ENCODE assay signal across 27 mouse cellular contexts in genomic region chr9:45660191-45660590, GRCm38 (mm10).
DNase-seq lines count a peak whose midpoint lies in the region; ATAC-seq and TF ChIP-seq lines count a peak whose summit lies in the region.
"Had no signal": no experiment of that assay in that cellular context is flagged by ENCODE, and none has a peak within 500 bp of the region (broad histone marks: within the 10 kb centered on the region; RNA-seq: fewer than 3 reads in every experiment).

No protein-coding gene starts in this region.

- DNase-seq in forebrain, embryonic 11.5 days (ENCODE audit: low spot score) = no peak
- DNase-seq in kidney, postnatal 0 days (ENCODE audit: low spot score) = peak; percentile 14
- DNase-seq in cerebellum, adult 9-11 months = no peak
- no peak for DNase-seq in cerebellum, postnatal 10 days
- DNase-seq: adrenal gland, postnatal 10 days; B cell, adult 2 months; cerebellum, adult 8-10 months; embryo, embryonic 11 days; gastrocnemius, postnatal 14 days; heart, postnatal 36 days; kidney, adult 18-20 months; kidney, postnatal 10 days; layer of hippocampus, postnatal 36 days; left cerebral cortex, postnatal 4 days; liver, postnatal 0 days; midbrain, embryonic 14.5 days; right cerebral cortex, postnatal 4 days; thymus, adult 18-20 months; thymus, postnatal 25 days had no signal

- H3K9ac ChIP-seq in forebrain, embryonic 13.5 days = no peak overlapping the region
- no peak overlapping the region for H3K9ac ChIP-seq in forebrain, embryonic 11.5 days (ENCODE audit: low read length)
- no peak overlapping the region for H3K9ac ChIP-seq in kidney, postnatal 0 days (ENCODE audit: low read depth, low read length)
- H3K9ac ChIP-seq in kidney, embryonic 15.5 days = no peak overlapping the region
- no peak overlapping the region for H3K9ac ChIP-seq in midbrain, embryonic 13.5 days (replicated peaks)
- H3K9ac ChIP-seq in midbrain, embryonic 15.5 days = no peak overlapping the region
- H3K9ac ChIP-seq: embryonic facial prominence, embryonic 12.5 days; hindbrain, embryonic 15.5 days; liver, embryonic 12.5 days; liver, postnatal 0 days had no signal

- H3K27me3 ChIP-seq in forebrain, embryonic 13.5 days = no peaks in the 10 kb centered on the region
- H3K27me3 ChIP-seq in forebrain, embryonic 11.5 days (ENCODE audit: control insufficient read depth, insufficient read depth, low read length) = no peaks in the 10 kb centered on the region
- H3K27me3 ChIP-seq in kidney, postnatal 0 days (ENCODE audit: insufficient read depth, low read length) = no peaks in the 10 kb centered on the region
- no peaks in the 10 kb centered on the region for H3K27me3 ChIP-seq in kidney, embryonic 15.5 days
- no peaks in the 10 kb centered on the region for H3K27me3 ChIP-seq in midbrain, embryonic 13.5 days
- H3K27me3 ChIP-seq in midbrain, embryonic 15.5 days (replicated peaks) = no peaks in the 10 kb centered on the region
- H3K27me3 ChIP-seq: embryonic facial prominence, embryonic 12.5 days; hindbrain, embryonic 15.5 days had no signal

- H3K4me3 ChIP-seq in forebrain, embryonic 13.5 days = no peak overlapping the region
- H3K4me3 ChIP-seq in forebrain, embryonic 11.5 days (ENCODE audit: low read depth, low read length) = no peak overlapping the region
- H3K4me3 ChIP-seq in kidney, postnatal 0 days (replicated peaks; ENCODE audit: low read depth, low read length) = no peak overlapping the region
- no peak overlapping the region for H3K4me3 ChIP-seq in kidney, embryonic 15.5 days (replicated peaks)
- H3K4me3 ChIP-seq in midbrain, embryonic 13.5 days (replicated peaks) = no peak overlapping the region
- no peak overlapping the region for H3K4me3 ChIP-seq in midbrain, embryonic 15.5 days
- H3K4me3 ChIP-seq: embryonic facial prominence, embryonic 12.5 days; hindbrain, embryonic 15.5 days; liver, embryonic 12.5 days had no signal

- H3K9me3 ChIP-seq in forebrain, embryonic 13.5 days (replicated peaks) = no peaks in the 10 kb centered on the region; the same call in 1 of the 2 replicates
- no peaks in the 10 kb centered on the region for H3K9me3 ChIP-seq in forebrain, embryonic 11.5 days (ENCODE audit: control insufficient read depth, low read length)
- no peaks in the 10 kb centered on the region for H3K9me3 ChIP-seq in kidney, postnatal 0 days (replicated peaks; ENCODE audit: low read length)
- no peaks in the 10 kb centered on the region for H3K9me3 ChIP-seq in kidney, embryonic 15.5 days (replicated peaks)
- H3K9me3 ChIP-seq in midbrain, embryonic 13.5 days = no peaks in the 10 kb centered on the region
- H3K9me3 ChIP-seq in midbrain, embryonic 15.5 days = no peaks in the 10 kb centered on the region
- H3K9me3 ChIP-seq: embryonic facial prominence, embryonic 12.5 days; hindbrain, embryonic 15.5 days; liver, embryonic 12.5 days had no signal

- no peaks in the 10 kb centered on the region for H3K36me3 ChIP-seq in forebrain, embryonic 13.5 days (ENCODE audit: poor library complexity, severe bottlenecking)
- H3K36me3 ChIP-seq in forebrain, embryonic 11.5 days (ENCODE audit: control insufficient read depth, insufficient read depth, low read length) = no peaks in the 10 kb centered on the region
- H3K36me3 ChIP-seq in kidney, postnatal 0 days (ENCODE audit: insufficient read depth, low read length) = no peaks in the 10 kb centered on the region
- no peaks in the 10 kb centered on the region for H3K36me3 ChIP-seq in kidney, embryonic 15.5 days
- H3K36me3 ChIP-seq in midbrain, embryonic 13.5 days = no peaks in the 10 kb centered on the region
- no peaks in the 10 kb centered on the region for H3K36me3 ChIP-seq in midbrain, embryonic 15.5 days (replicated peaks)
- H3K36me3 ChIP-seq: embryonic facial prominence, embryonic 12.5 days; hindbrain, embryonic 15.5 days; liver, embryonic 12.5 days had no signal

- ATAC-seq in forebrain, embryonic 13.5 days = no peak
- no peak for ATAC-seq in forebrain, embryonic 11.5 days (replicated peaks; ENCODE audit: low FRiP score)
- ATAC-seq in kidney, postnatal 0 days (replicated peaks; ENCODE audit: low FRiP score, low read depth) = no peak
- ATAC-seq in kidney, embryonic 15.5 days (replicated peaks; ENCODE audit: low FRiP score) = no peak
- no peak for ATAC-seq in midbrain, embryonic 13.5 days
- no peak for ATAC-seq in midbrain, embryonic 15.5 days (replicated peaks)
- ATAC-seq: liver, embryonic 12.5 days; liver, postnatal 0 days had no signal

- H3K4me2 ChIP-seq in forebrain, embryonic 13.5 days = no peak overlapping the region
- no peak overlapping the region for H3K4me2 ChIP-seq in forebrain, embryonic 11.5 days (ENCODE audit: low read depth, low read length, severe bottlenecking)
- H3K4me2 ChIP-seq in kidney, postnatal 0 days (ENCODE audit: low read length) = no peak overlapping the region
- H3K4me2 ChIP-seq in kidney, embryonic 15.5 days = no peak overlapping the region
- no peak overlapping the region for H3K4me2 ChIP-seq in midbrain, embryonic 13.5 days (replicated peaks)
- no peak overlapping the region for H3K4me2 ChIP-seq in midbrain, embryonic 15.5 days
- H3K4me2 ChIP-seq: embryonic facial prominence, embryonic 12.5 days; hindbrain, embryonic 15.5 days; liver, embryonic 12.5 days had no signal

- TF ChIP-seq CTCF in kidney, postnatal 0 days (IDR thresholded peaks at IDR 0.05; ENCODE audit: low read depth) = no peak

- peak overlapping the region; percentile 40; the same call in 1 of the 2 replicates for H3K27ac ChIP-seq in forebrain, embryonic 13.5 days
- H3K27ac ChIP-seq in forebrain, embryonic 11.5 days (ENCODE audit: low read depth, low read length) = no peak overlapping the region
- H3K27ac ChIP-seq in kidney, postnatal 0 days = no peak overlapping the region
- H3K27ac ChIP-seq in kidney, embryonic 15.5 days = no peak overlapping the region
- H3K27ac ChIP-seq in midbrain, embryonic 13.5 days = 0 out of 2 replicates have a peak overlapping the region, but pooled peaks have one; percentile 1
- no peak overlapping the region for H3K27ac ChIP-seq in midbrain, embryonic 15.5 days
- H3K27ac ChIP-seq: embryonic facial prominence, embryonic 12.5 days; hindbrain, embryonic 15.5 days; liver, embryonic 12.5 days; stomach, postnatal 0 days had no signal

- peaks cover 79% of the 10 kb centered on the region for H3K4me1 ChIP-seq in forebrain, embryonic 13.5 days
- H3K4me1 ChIP-seq in forebrain, embryonic 11.5 days (replicated peaks; ENCODE audit: control insufficient read depth, insufficient read depth, low read length) = peaks cover 47% of the 10 kb centered on the region
- no peaks in the 10 kb centered on the region for H3K4me1 ChIP-seq in kidney, postnatal 0 days (replicated peaks; ENCODE audit: insufficient read depth, low read length)
- peaks cover 11% of the 10 kb centered on the region for H3K4me1 ChIP-seq in kidney, embryonic 15.5 days
- peaks cover 76% of the 10 kb centered on the region for H3K4me1 ChIP-seq in midbrain, embryonic 13.5 days (replicated peaks)
- peaks cover 61% of the 10 kb centered on the region for H3K4me1 ChIP-seq in midbrain, embryonic 15.5 days
- H3K4me1 ChIP-seq: liver, embryonic 12.5 days had no signal

- WGBS in forebrain, embryonic 13.5 days = 83% methylated on average over 3 of the region's 3 CpGs
- 75% methylated on average over 3 of the region's 3 CpGs for WGBS in forebrain, embryonic 11.5 days
- WGBS in kidney, postnatal 0 days = 44% methylated on average over 3 of the region's 3 CpGs
- WGBS in kidney, embryonic 15.5 days = 57% methylated on average over 3 of the region's 3 CpGs
- 75% methylated on average over 3 of the region's 3 CpGs for WGBS in midbrain, embryonic 13.5 days
- 76% methylated on average over 3 of the region's 3 CpGs for WGBS in midbrain, embryonic 15.5 days

Comparison
In these comparisons a context has a peak if more than half of its experiments do, and no peak if none do; other contexts are left out.
1. H3K27ac ChIP-seq: peak in forebrain, embryonic 13.5 days (single experiment) and midbrain, embryonic 13.5 days (single experiment); none in forebrain, embryonic 11.5 days (single experiment), kidney, postnatal 0 days (single experiment), kidney, embryonic 15.5 days (single experiment) and midbrain, embryonic 15.5 days (single experiment).